Mouse (Mus musculus) midbrain, embryonic 11.5 days (tissue): ENCODE data around the gene Mdga1. TPM values are rescaled to one million over a fixed set of nuclear protein-coding genes. Genes with fewer than 3 reads are reported as not detected.
A peak's percentile ranks its signal among the peaks of the same experiment; 100 is the strongest.

Experiments used
- ATAC-seq: fragments of 200-750 bp; cut with Nextera tagmentation; 2 replicates; pipeline ENCODE4 v1.8.0; 2017; ENCODE audit warnings: moderate TSS enrichment, moderate library complexity; ENCODE audit not compliant: low FRiP score
- DNase-seq: peaks from one replicate; pipeline ENCODE4 v3.0.0; 2015; ENCODE audit warnings: low spot score; ENCODE audit errors: missing footprints
- H3K27ac ChIP-seq: fragments of 300-500 bp; sonication (generic); 2 replicates; pipeline ENCODE4 v1.5.1; 2014; ENCODE audit warnings: low read depth, low read length
- H3K27me3 ChIP-seq: fragments of 300-500 bp; sonication (generic); 2 replicates; pipeline ENCODE4 v1.6.1; 2014; ENCODE audit warnings: mild to moderate bottlenecking, low read length, moderate library complexity, mixed read lengths; ENCODE audit not compliant: control insufficient read depth, insufficient read depth
- H3K36me3 ChIP-seq: fragments of 300-500 bp; sonication (generic); 2 replicates; pipeline ENCODE4 v1.6.1; 2014; ENCODE audit warnings: mild to moderate bottlenecking, low read length, moderate library complexity, mixed read lengths; ENCODE audit not compliant: control insufficient read depth, insufficient read depth
- H3K4me1 ChIP-seq: fragments of 300-500 bp; sonication (generic); 2 replicates; pipeline ENCODE4 v1.6.1; 2014; ENCODE audit warnings: low read length; ENCODE audit not compliant: control insufficient read depth, insufficient read depth
- H3K4me2 ChIP-seq: fragments of 300-500 bp; sonication (generic); 2 replicates; pipeline ENCODE4 v1.6.1; 2014; ENCODE audit warnings: mild to moderate bottlenecking, moderate library complexity
- H3K4me3 ChIP-seq: fragments of 300-500 bp; sonication (generic); 2 replicates; pipeline ENCODE4 v1.5.1; 2014; ENCODE audit warnings: low read depth, low read length
- H3K9ac ChIP-seq: fragments of 300-500 bp; sonication (generic); 2 replicates; pipeline ENCODE4 v1.6.1; 2014; ENCODE audit warnings: low read length
- H3K9me3 ChIP-seq: fragments of 300-500 bp; sonication (generic); 2 replicates; pipeline ENCODE4 v1.6.1; 2016; ENCODE audit warnings: low read length; ENCODE audit not compliant: control insufficient read depth
- WGBS: fragments of 180-500 bp; shearing (Covaris S2); extraction: QIAGEN DNeasy Blood & Tissue Kit; methylation state at CpG from one replicate; pipeline ENCODE4 v1.1.7; 2014; 5-methylcytosine and 5-hydroxymethylcytosine counted together
- polyA plus RNA-seq: library from polyadenylated mRNA; unstranded; fragments of >200 nt; fragmentation: Nextera tagmentation; extraction: Ambion mirVana; gene quantifications from 2 replicates; pipeline ENCODE4 v1.2.1, GENCODE M21; 2014

Gene Mdga1
- polyA plus RNA-seq, 1 experiment from 2014 or later, result 6.5 TPM

GRCm38 (mm10) chr17:29838029-29838428 lies 131.9 kb downstream of the Mdga1 start:
- no peak overlapping the region for H3K4me3 ChIP-seq
- WGBS, result 46% methylated on average over 3 of the region's 3 CpGs
- no peak for DNase-seq
- H3K36me3 ChIP-seq, result no peaks in the 10 kb centered on the region
- no peaks in the 10 kb centered on the region for H3K27me3 ChIP-seq
- peak; percentile 43; the same call in 1 of the 2 replicates for ATAC-seq
- peaks cover 17% of the 10 kb centered on the region for H3K4me1 ChIP-seq
- no peaks in the 10 kb centered on the region; the same call in 1 of the 2 replicates for H3K9me3 ChIP-seq
- no peak overlapping the region for H3K4me2 ChIP-seq
- 0 out of 2 replicates have a peak overlapping the region, but pooled peaks have one; percentile 3 for H3K27ac ChIP-seq
- no peak overlapping the region for H3K9ac ChIP-seq

DNA sequence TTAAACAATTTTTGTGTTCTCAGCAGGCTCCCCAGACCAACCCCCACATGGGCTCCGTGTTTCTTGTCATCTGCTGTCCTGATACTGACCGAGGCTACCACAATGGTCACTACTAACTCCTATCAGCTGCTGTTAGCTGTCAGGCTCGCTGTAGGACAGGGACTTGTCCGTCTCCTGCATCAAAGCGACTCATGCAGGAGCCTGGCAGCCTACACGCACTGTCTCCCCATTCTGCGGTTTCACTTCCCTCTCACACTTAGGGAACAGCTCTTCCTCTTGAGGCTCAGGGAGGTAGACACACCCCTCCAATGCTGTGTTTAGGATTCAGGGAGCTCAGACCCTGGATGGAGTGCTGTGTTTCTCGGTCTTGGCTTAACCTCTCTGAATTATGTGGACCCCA lies 132.4 kb downstream of the Mdga1 start:
- Histone ChIP-seq H3K36me3 (no peaks in the 10 kb centered on the region), H3K27me3 (no peaks in the 10 kb centered on the region), H3K4me2 (no peak overlapping the region), H3K4me1 (peaks cover 17% of the 10 kb centered on the region), H3K9me3 (no peaks in the 10 kb centered on the region), H3K27ac (no peak overlapping the region), H3K4me3 (no peak overlapping the region), H3K9ac (no peak overlapping the region)
- whole genome bisulfite sequencing, result 70% methylated on average over 8 of the region's 8 CpGs
- DNase-seq, result no peak
- no peak for ATAC-seq

- no peak for ATAC-seq
- Histone ChIP-seq H3K4me1 (peaks cover 10% of the 10 kb centered on the region; the same call in 1 of the 2 replicates), H3K4me3 (no peak overlapping the region), H3K36me3 (no peaks in the 10 kb centered on the region), H3K4me2 (no peak overlapping the region), H3K9me3 (no peaks in the 10 kb centered on the region), H3K9ac (no peak overlapping the region), H3K27me3 (no peaks in the 10 kb centered on the region), H3K27ac (no peak overlapping the region)
- no peak for DNase-seq
- 88% methylated on average over 7 of the region's 7 CpGs for WGBS
Measured at GRCm38 (mm10) chr17:29834768-29835167, 135.1 kb downstream of the Mdga1 start.

DNA sequence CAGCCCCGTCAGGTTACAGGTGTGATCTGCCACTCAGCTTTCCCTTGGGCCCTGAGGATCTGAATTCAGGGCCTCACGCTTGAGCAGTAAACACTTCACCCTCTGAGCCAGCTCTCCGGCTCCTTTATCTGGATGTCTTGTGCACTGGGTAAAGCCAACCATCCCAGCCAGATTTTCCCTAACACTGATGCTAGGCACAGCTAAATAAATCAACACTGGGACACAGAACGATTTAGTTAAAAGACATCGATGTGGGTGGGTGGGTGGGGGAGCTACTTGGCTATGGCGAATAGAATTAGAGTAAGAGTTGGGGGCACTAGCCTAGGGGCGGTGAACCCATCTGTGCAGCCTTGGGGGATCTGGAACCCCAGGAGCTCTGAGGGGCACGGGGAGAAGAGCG lies 135.6 kb downstream of the Mdga1 start:
- H3K27ac ChIP-seq, result no peak overlapping the region

GRCm38 (mm10) chr17:29831696-29832095 lies 138.2 kb downstream of the Mdga1 start:
- Histone ChIP-seq H3K9ac (no peak overlapping the region), H3K4me2 (no peak overlapping the region), H3K4me1 (no peaks in the 10 kb centered on the region), H3K27me3 (no peaks in the 10 kb centered on the region), H3K9me3 (no peaks in the 10 kb centered on the region), H3K4me3 (no peak overlapping the region), H3K27ac (no peak overlapping the region), H3K36me3 (no peaks in the 10 kb centered on the region)
- WGBS, result 88% methylated on average over 11 of the region's 11 CpGs
- DNase-seq, result no peak
- no peak for ATAC-seq

More for the DNA sequence above, 135.6 kb downstream of the Mdga1 start:
- H3K4me2 ChIP-seq, result no peak overlapping the region
- no peaks in the 10 kb centered on the region for H3K36me3 ChIP-seq
- 86% methylated on average over 9 of the region's 9 CpGs for WGBS
- H3K4me3 ChIP-seq, result no peak overlapping the region
- no peaks in the 10 kb centered on the region for H3K9me3 ChIP-seq
- no peak overlapping the region for H3K9ac ChIP-seq
- no peaks in the 10 kb centered on the region for H3K27me3 ChIP-seq
- ATAC-seq, result no peak
- peaks cover 10% of the 10 kb centered on the region; the same call in 1 of the 2 replicates for H3K4me1 ChIP-seq
- DNase-seq, result no peak

DNA sequence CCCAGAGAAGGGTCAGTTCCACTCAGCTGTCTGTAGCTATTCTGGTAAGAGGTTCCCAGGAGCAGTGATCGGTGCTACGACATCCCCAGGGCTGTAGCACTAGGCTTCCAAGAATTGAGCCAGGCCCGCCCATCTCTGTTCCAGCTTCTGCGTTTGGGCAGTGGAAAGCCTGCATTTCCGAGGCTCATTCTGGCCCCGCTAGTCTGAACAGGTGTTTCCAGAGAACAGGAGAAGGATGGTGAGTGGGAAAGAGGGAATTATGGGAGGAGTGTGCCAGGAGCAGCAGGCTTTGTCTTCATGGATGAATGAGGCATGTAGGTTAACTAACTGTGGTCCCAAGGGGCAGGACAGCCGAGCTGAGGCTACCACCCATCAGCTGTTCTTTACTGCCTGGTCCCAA lies 140.8 kb downstream of the Mdga1 start:
- Histone ChIP-seq H3K27ac (no peak overlapping the region), H3K36me3 (no peaks in the 10 kb centered on the region), H3K9me3 (no peaks in the 10 kb centered on the region), H3K4me3 (no peak overlapping the region), H3K9ac (no peak overlapping the region), H3K27me3 (no peaks in the 10 kb centered on the region), H3K4me2 (no peak overlapping the region), H3K4me1 (no peaks in the 10 kb centered on the region)
- no peak for ATAC-seq
- peak; percentile 49 for DNase-seq
- WGBS, result 84% methylated on average over 7 of the region's 7 CpGs

- H3K9me3 ChIP-seq, result no peaks in the 10 kb centered on the region
- no peak overlapping the region for H3K4me2 ChIP-seq
- no peaks in the 10 kb centered on the region for H3K36me3 ChIP-seq
- 68% methylated on average over 5 of the region's 5 CpGs for WGBS
- H3K4me3 ChIP-seq, result no peak overlapping the region
- H3K27me3 ChIP-seq, result no peaks in the 10 kb centered on the region
- no peak overlapping the region for H3K27ac ChIP-seq
- no peak for DNase-seq
- no peak overlapping the region for H3K9ac ChIP-seq
- no peak for ATAC-seq
- no peaks in the 10 kb centered on the region for H3K4me1 ChIP-seq
Measured at GRCm38 (mm10) chr17:29827602-29828001, 142.3 kb downstream of the Mdga1 start.

- Histone ChIP-seq H3K27ac (no peak overlapping the region), H3K36me3 (no peaks in the 10 kb centered on the region), H3K9me3 (no peaks in the 10 kb centered on the region), H3K4me2 (no peak overlapping the region), H3K27me3 (no peaks in the 10 kb centered on the region), H3K9ac (no peak overlapping the region), H3K4me3 (no peak overlapping the region), H3K4me1 (no peaks in the 10 kb centered on the region)
- WGBS, result 85% methylated on average over 4 of the region's 4 CpGs
- ATAC-seq (no peak), DNase-seq (no peak)
Measured at GRCm38 (mm10) chr17:29824512-29825120, 145.3 kb downstream of the Mdga1 start.

DNA sequence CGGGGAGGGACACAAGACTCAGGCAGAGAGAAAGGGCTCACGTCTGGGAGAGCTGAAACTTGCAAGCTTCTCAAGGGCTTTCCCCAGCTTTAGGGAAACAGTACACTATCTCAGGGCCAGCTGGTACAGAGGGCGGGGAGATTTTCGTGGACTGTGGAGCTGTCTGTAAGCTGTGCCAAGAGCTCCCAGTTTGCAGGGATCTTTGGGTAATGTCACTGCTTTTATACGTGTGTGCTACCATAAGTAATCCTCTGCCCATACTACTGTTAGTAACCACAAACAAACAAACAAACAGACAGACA lies 145.7 kb downstream of the Mdga1 start:
- Histone ChIP-seq H3K36me3 (no peaks in the 10 kb centered on the region), H3K4me1 (no peaks in the 10 kb centered on the region), H3K9me3 (no peaks in the 10 kb centered on the region), H3K27ac (no peak overlapping the region), H3K27me3 (no peaks in the 10 kb centered on the region), H3K4me3 (no peak overlapping the region), H3K4me2 (no peak overlapping the region), H3K9ac (no peak overlapping the region)
- 67% methylated on average over 5 of the region's 5 CpGs for WGBS
- ATAC-seq, result no peak
- DNase-seq, result no peak
